Mouse (Mus musculus): ENCODE data around the gene Sla2. TPM values are rescaled to one million over a fixed set of nuclear protein-coding genes. Genes with fewer than 3 reads are reported as not detected.
"Not testable (repeated sequence)": the region's sequence is repeated elsewhere in the genome, so short reads cannot be mapped to it uniquely, and the experiment has no call there.

The Sla2 gene
- total and polyA plus RNA-seq, 3 experiments, result 0.33 TPM; not detected in 2

- intact Hi-C loops (cut with DNase I), result loop anchor here (10.0 kb wide), 1 partner anchor 295 kb away; the partner anchor contains the start of gene Aar2
- TF ChIP-seq CTCF (IDR thresholded peaks at IDR 0.05), result no peak
- no peak for TF ChIP-seq EP300 (IDR thresholded peaks at IDR 0.05; ENCODE audit: insufficient read depth, low read depth, low read length)
- no peak for TF ChIP-seq POLR2A (IDR thresholded peaks at IDR 0.05; ENCODE audit: insufficient read depth, low read depth, low read length)
- no peaks in the 10 kb centered on the region for H3K27me3 ChIP-seq (ENCODE audit: control insufficient read depth, insufficient read depth, low read length)
- peak; percentile 64 to 74 for DNase-seq
- no peaks in the 10 kb centered on the region for H3K79me2 ChIP-seq (replicated peaks; ENCODE audit: control insufficient read depth, insufficient read depth, low read length)
- peak within 1 kb of the TSS; percentile 70 for H3K9ac ChIP-seq (ENCODE audit: low read depth, low read length)
- H3K4me3 ChIP-seq, result peak within 1 kb of the TSS; percentile 63
- H3K36me3 ChIP-seq (ENCODE audit: control insufficient read depth, insufficient read depth, low read length), result no peaks in the 10 kb centered on the region
- H3K4me1 ChIP-seq (ENCODE audit: control insufficient read depth, insufficient read depth, low read length), result peaks cover 3% of the 10 kb centered on the region; the same call in 1 of the 2 replicates
- 17% methylated on average over 59 of the region's 61 CpGs for WGBS
- no peak within 1 kb of the TSS; the same call in 1 of the 2 replicates for H3K27ac ChIP-seq
Measured at GRCm38 (mm10) chr2:156839319-156840191, 47.4 kb downstream of the Sla2 start, which contains the start of gene Tgif2. Tgif2 (plus strand) TSS chr2:156840007.

- no peak for DNase-seq
- H3K79me2 ChIP-seq (replicated peaks; ENCODE audit: control insufficient read depth, insufficient read depth, low read length), result no peaks in the 10 kb centered on the region
- TF ChIP-seq POLR2A (IDR thresholded peaks at IDR 0.05; ENCODE audit: insufficient read depth, low read depth, low read length) (no peak), EP300 (IDR thresholded peaks at IDR 0.05; ENCODE audit: insufficient read depth, low read depth, low read length) (no peak), CTCF (IDR thresholded peaks at IDR 0.05) (no peak)
- H3K36me3 ChIP-seq (ENCODE audit: control insufficient read depth, insufficient read depth, low read length), result no peaks in the 10 kb centered on the region
- 76% methylated on average over 6 of the region's 6 CpGs for WGBS
- no peak overlapping the region for H3K9ac ChIP-seq (ENCODE audit: low read depth, low read length)
- H3K27ac ChIP-seq, result no peak overlapping the region
- peaks cover 3% of the 10 kb centered on the region; the same call in 1 of the 2 replicates for H3K4me1 ChIP-seq (ENCODE audit: control insufficient read depth, insufficient read depth, low read length)
- H3K4me3 ChIP-seq, result no peak overlapping the region
- no peaks in the 10 kb centered on the region for H3K27me3 ChIP-seq (ENCODE audit: control insufficient read depth, insufficient read depth, low read length)
- intact Hi-C loops (cut with DNase I), result no loop called here
Measured at GRCm38 (mm10) chr2:156838839-156839238, 48.2 kb downstream of the Sla2 start.

GRCm38 (mm10) chr2:156834336-156834735 is 52.7 kb downstream of the Sla2 start:
- no peak for TF ChIP-seq EP300 (IDR thresholded peaks at IDR 0.05; ENCODE audit: insufficient read depth, low read depth, low read length)
- TF ChIP-seq POLR2A (IDR thresholded peaks at IDR 0.05; ENCODE audit: insufficient read depth, low read depth, low read length), result no peak
- TF ChIP-seq CTCF (IDR thresholded peaks at IDR 0.05), result no peak
- Histone ChIP-seq H3K9ac (ENCODE audit: low read depth, low read length) (no peak overlapping the region), H3K4me1 (ENCODE audit: control insufficient read depth, insufficient read depth, low read length) (no peaks in the 10 kb centered on the region), H3K4me3 (no peak overlapping the region), H3K36me3 (ENCODE audit: control insufficient read depth, insufficient read depth, low read length) (no peaks in the 10 kb centered on the region), H3K27me3 (ENCODE audit: control insufficient read depth, insufficient read depth, low read length) (no peaks in the 10 kb centered on the region), H3K27ac (no peak overlapping the region), H3K79me2 (replicated peaks; ENCODE audit: control insufficient read depth, insufficient read depth, low read length) (no peaks in the 10 kb centered on the region)
- no peak for DNase-seq
- WGBS, result 97% methylated on average over 11 of the region's 11 CpGs
- intact Hi-C loops (cut with DNase I), result no loop called here

GRCm38 (mm10) chr2:156825128-156825527 is 61.9 kb downstream of the Sla2 start:
- WGBS, result 85% methylated on average over 6 of the region's 6 CpGs
- intact Hi-C loops (cut with DNase I); H3K36me3 ChIP-seq (ENCODE audit: control insufficient read depth, insufficient read depth, low read length); H3K4me1 ChIP-seq (ENCODE audit: control insufficient read depth, insufficient read depth, low read length); H3K79me2 ChIP-seq (replicated peaks; ENCODE audit: control insufficient read depth, insufficient read depth, low read length); H3K4me3 ChIP-seq; H3K27ac ChIP-seq; DNase-seq; H3K27me3 ChIP-seq (ENCODE audit: control insufficient read depth, insufficient read depth, low read length); H3K9ac ChIP-seq (ENCODE audit: low read depth, low read length): not testable (repeated sequence)
- peak; percentile 18; the same call in 1 of the 2 replicates for TF ChIP-seq CTCF (IDR thresholded peaks at IDR 0.05)

Other genes starting within 250 kb of the Sla2 start
- gene Myl9, start 111.8 kb downstream of the Sla2 start, total RNA-seq (2021), result 100 to 1,000 TPM in 1 of 2 experiments, 10 to 100 TPM in 1; 86.6 to 107 TPM
- gene Myl9, start 111.8 kb downstream of the Sla2 start, polyA plus RNA-seq (2012; rRNA removed), result 176 and 204 TPM in 2 replicates
- gene Tgif2, start 47.2 kb downstream of the Sla2 start, total RNA-seq (2021), result under 1 TPM; 0.63 to 0.66 TPM
- gene Tgif2, start 47.2 kb downstream of the Sla2 start, polyA plus RNA-seq (2012; rRNA removed), result 0.76 and 1.2 TPM in 2 replicates
- under 1 TPM; 0.55 to 0.84 TPM for gene 4930518I15Rik, start 29.2 kb downstream of the Sla2 start, total RNA-seq (2021)
- 0.59 and 1.7 TPM in 2 replicates for gene 4930518I15Rik, start 29.2 kb downstream of the Sla2 start, polyA plus RNA-seq (2012; rRNA removed)
- gene Rab5if, start 24.1 kb downstream of the Sla2 start, total RNA-seq (2021), result 100 to 1,000 TPM; 104 to 116 TPM
- 64.4 and 119 TPM in 2 replicates for gene Rab5if, start 24.1 kb downstream of the Sla2 start, polyA plus RNA-seq (2012; rRNA removed)
- 10 to 100 TPM; 19.8 to 23.6 TPM for gene Ndrg3, start 104.9 kb upstream of the Sla2 start, total RNA-seq (2021)
- 21.5 and 33.5 TPM in 2 replicates for gene Ndrg3, start 104.9 kb upstream of the Sla2 start, polyA plus RNA-seq (2012; rRNA removed)
- gene Dsn1, start 120.0 kb upstream of the Sla2 start, total RNA-seq (2021), result 1 to 10 TPM; 1.3 to 1.8 TPM
- gene Dsn1, start 120.0 kb upstream of the Sla2 start, polyA plus RNA-seq (2012; rRNA removed), result 0.70 and 2.0 TPM in 2 replicates
- gene Soga1, start 192.1 kb upstream of the Sla2 start, total RNA-seq (2021), result 10 to 100 TPM; 10.0 to 11.7 TPM
- gene Soga1, start 192.1 kb upstream of the Sla2 start, polyA plus RNA-seq (2012; rRNA removed), result 4.8 and 6.6 TPM in 2 replicates
- not detected for gene Tldc2, start 199.9 kb upstream of the Sla2 start, total RNA-seq (2021)
- not detected in 2 replicates for gene Tldc2, start 199.9 kb upstream of the Sla2 start, polyA plus RNA-seq (2012; rRNA removed)
- 10 to 100 TPM; 22.7 to 23.8 TPM for gene Samhd1, start 248.1 kb upstream of the Sla2 start, total RNA-seq (2021)
- gene Samhd1, start 248.1 kb upstream of the Sla2 start, polyA plus RNA-seq (2012; rRNA removed), result 19.8 and 22.7 TPM in 2 replicates

All from heart, adult 2 months (tissue).